Mouse (Mus musculus): ENCODE results near the gene Cyp1b1. TPM values are rescaled to one million over a fixed set of nuclear protein-coding genes. Genes with fewer than 3 reads are reported as not detected.

Gene Cyp1b1
- polyA plus RNA-seq (2012; ENCODE audit: low replicate concordance): 2.1 TPM in 1 of 2 replicates, not detected in the other

DNA sequence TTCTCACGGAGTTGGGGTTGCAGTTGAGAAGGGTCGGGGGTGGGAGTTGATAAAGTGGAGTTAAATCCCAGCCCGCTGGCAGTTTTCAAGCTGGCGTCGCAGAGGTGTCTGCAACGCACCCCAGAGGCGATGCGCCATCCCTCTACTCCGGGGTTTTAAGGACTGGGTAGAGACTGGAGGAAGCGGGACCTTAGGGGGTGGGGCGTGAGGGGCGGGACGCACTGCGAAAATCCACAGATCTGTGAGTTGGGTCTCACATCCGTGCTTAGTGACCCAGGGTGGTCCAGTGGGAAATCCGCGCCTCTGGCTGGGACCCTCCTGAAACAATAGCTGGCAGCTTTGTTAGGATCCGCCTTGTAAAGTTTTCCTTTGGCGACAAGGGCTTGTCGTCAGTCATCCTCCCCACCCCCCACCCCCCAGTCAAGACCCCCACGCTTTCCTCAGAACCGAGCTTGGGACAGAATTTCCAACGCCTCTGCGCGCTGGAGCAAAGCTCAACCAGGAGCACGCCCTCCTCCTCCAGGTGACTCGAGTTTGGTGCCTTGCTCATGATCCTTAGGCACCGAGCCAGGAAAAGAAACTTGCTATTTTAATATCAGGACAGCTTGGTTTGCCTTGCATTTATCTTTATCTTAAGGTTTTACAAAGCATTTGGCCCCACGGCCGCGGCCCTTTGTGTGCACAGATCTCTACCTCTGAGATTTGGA, at the start of gene Cyp1b1:
Cyp1b1 (minus strand) TSS at position 131 of the 707 bp plus-strand sequence.

Other genes starting within 250 kb of the Cyp1b1 start
- 4.9 and 5.4 TPM in 2 replicates for gene Rmdn2, start 103.2 kb downstream of the Cyp1b1 start, polyA plus RNA-seq (2012; ENCODE audit: low replicate concordance)
- gene Atl2, start 181.1 kb upstream of the Cyp1b1 start, polyA plus RNA-seq (2012; ENCODE audit: low replicate concordance): 2.9 and 3.4 TPM in 2 replicates

Data from leukemia stem cell, adult 10-12 weeks (primary cell).